Mouse (Mus musculus) G1E (cell line): Measurements from ENCODE around the gene Tlr3.

ENCODE experiments used
- CTCF ChIP-seq: IDR thresholded peaks from 2 replicates; pipeline ENCODE4 v1.5.1; 2012; ENCODE audit warnings: low read depth, low read length, inconsistent platforms, mixed read lengths
- GATA1 ChIP-seq: IDR thresholded peaks from 2 replicates; pipeline ENCODE4 v1.6.1; 2012; ENCODE audit warnings: borderline replicate concordance, low read length, inconsistent platforms, mixed read lengths
- GATA2 ChIP-seq: IDR thresholded peaks from 2 replicates; pipeline ENCODE4 v1.6.1; 2012; ENCODE audit warnings: low read depth, low read length, inconsistent platforms, borderline replicate concordance
- POLR2AphosphoS5 ChIP-seq: IDR thresholded peaks from 2 replicates; pipeline ENCODE4 v1.6.1; 2012; ENCODE audit warnings: low read depth, low read length, inconsistent platforms; ENCODE audit not compliant: insufficient replicate concordance
- TAL1 ChIP-seq: conservative IDR thresholded peaks from 2 replicates; pipeline ENCODE4 v1.6.1; 2012; ENCODE audit warnings: low read depth, low read length, inconsistent platforms, mixed read lengths

- TF ChIP-seq CTCF, result no peak
- TF ChIP-seq TAL1, result no peak
- no peak for TF ChIP-seq GATA1
- TF ChIP-seq POLR2AphosphoS5, result no peak
- TF ChIP-seq GATA2, result no peak
Measured at GRCm38 (mm10) chr8:45454426-45454825, 43.5 kb upstream of the Tlr3 start.
